Mouse (Mus musculus): Measurements from ENCODE around the gene Gm49711. TPM values are rescaled to one million over a fixed set of nuclear protein-coding genes. Genes with fewer than 3 reads are reported as not detected.

Gene Gm49711
- polyA plus RNA-seq, 1 experiment from 2014 or later = 0.25 TPM

- no peaks in the 10 kb centered on the region for H3K27me3 ChIP-seq (replicated peaks; ENCODE audit: control insufficient read depth, insufficient read depth, low read length)
- no peak overlapping the region for H3K9ac ChIP-seq (replicated peaks; ENCODE audit: low read depth, low read length)
- H3K27ac ChIP-seq (ENCODE audit: low read length) = no peak overlapping the region
- WGBS = 73% methylated on average over 8 of the region's 8 CpGs
- H3K4me3 ChIP-seq (replicated peaks; ENCODE audit: low read length) = no peak overlapping the region
- no peak for ATAC-seq
- no peaks in the 10 kb centered on the region for H3K4me1 ChIP-seq (replicated peaks; ENCODE audit: control insufficient read depth, insufficient read depth, low read length)
- H3K4me2 ChIP-seq (ENCODE audit: low read length) = no peak overlapping the region
- H3K9me3 ChIP-seq (ENCODE audit: control insufficient read depth, low read length) = no peaks in the 10 kb centered on the region
- no peaks in the 10 kb centered on the region for H3K36me3 ChIP-seq (ENCODE audit: control insufficient read depth, insufficient read depth)
Measured at GRCm38 (mm10) chr16:92215599-92216390, 157.7 kb downstream of the Gm49711 start.

- Histone ChIP-seq H3K27ac (ENCODE audit: low read length) (no peak overlapping the region), H3K27me3 (replicated peaks; ENCODE audit: control insufficient read depth, insufficient read depth, low read length) (no peaks in the 10 kb centered on the region), H3K4me2 (ENCODE audit: low read length) (no peak overlapping the region), H3K9ac (replicated peaks; ENCODE audit: low read depth, low read length) (no peak overlapping the region), H3K4me3 (replicated peaks; ENCODE audit: low read length) (no peak overlapping the region), H3K9me3 (ENCODE audit: control insufficient read depth, low read length) (no peaks in the 10 kb centered on the region), H3K36me3 (ENCODE audit: control insufficient read depth, insufficient read depth) (no peaks in the 10 kb centered on the region), H3K4me1 (replicated peaks; ENCODE audit: control insufficient read depth, insufficient read depth, low read length) (no peaks in the 10 kb centered on the region)
- WGBS = 87% methylated on average over 11 of the region's 11 CpGs
- ATAC-seq = no peak
Measured at GRCm38 (mm10) chr16:92220754-92221153, 162.6 kb downstream of the Gm49711 start.

- no peaks in the 10 kb centered on the region for H3K9me3 ChIP-seq (ENCODE audit: control insufficient read depth, low read length)
- WGBS = 85% methylated on average over 7 of the region's 7 CpGs
- no peak overlapping the region for H3K4me2 ChIP-seq (ENCODE audit: low read length)
- H3K27ac ChIP-seq (ENCODE audit: low read length) = no peak overlapping the region
- no peak overlapping the region for H3K4me3 ChIP-seq (replicated peaks; ENCODE audit: low read length)
- H3K4me1 ChIP-seq (replicated peaks; ENCODE audit: control insufficient read depth, insufficient read depth, low read length) = no peaks in the 10 kb centered on the region; the same call in 1 of the 2 replicates
- no peak for ATAC-seq
- H3K27me3 ChIP-seq (replicated peaks; ENCODE audit: control insufficient read depth, insufficient read depth, low read length) = no peaks in the 10 kb centered on the region
- H3K9ac ChIP-seq (replicated peaks; ENCODE audit: low read depth, low read length) = no peak overlapping the region
- H3K36me3 ChIP-seq (ENCODE audit: control insufficient read depth, insufficient read depth) = no peaks in the 10 kb centered on the region
Measured at GRCm38 (mm10) chr16:92228332-92228919, 170.3 kb downstream of the Gm49711 start.

- H3K4me1 ChIP-seq (replicated peaks; ENCODE audit: control insufficient read depth, insufficient read depth, low read length) = no peaks in the 10 kb centered on the region; the same call in 1 of the 2 replicates
Measured at GRCm38 (mm10) chr16:92230476-92230931, 172.4 kb downstream of the Gm49711 start.

GRCm38 (mm10) chr16:92234530-92234929 is 176.4 kb downstream of the Gm49711 start:
- Histone ChIP-seq H3K9ac (replicated peaks; ENCODE audit: low read depth, low read length) (no peak overlapping the region), H3K9me3 (ENCODE audit: control insufficient read depth, low read length) (no peaks in the 10 kb centered on the region), H3K4me3 (replicated peaks; ENCODE audit: low read length) (no peak overlapping the region), H3K36me3 (ENCODE audit: control insufficient read depth, insufficient read depth) (no peaks in the 10 kb centered on the region), H3K4me1 (replicated peaks; ENCODE audit: control insufficient read depth, insufficient read depth, low read length) (no peaks in the 10 kb centered on the region; the same call in 1 of the 2 replicates), H3K27ac (ENCODE audit: low read length) (no peak overlapping the region), H3K4me2 (ENCODE audit: low read length) (no peak overlapping the region), H3K27me3 (replicated peaks; ENCODE audit: control insufficient read depth, insufficient read depth, low read length) (no peaks in the 10 kb centered on the region)
- ATAC-seq = no peak
- WGBS = 49% methylated on average over 5 of the region's 5 CpGs

More at GRCm38 (mm10) chr16:92230476-92230931, 172.4 kb downstream of the Gm49711 start:
- no peak overlapping the region for H3K4me3 ChIP-seq (replicated peaks; ENCODE audit: low read length)
- no peak for ATAC-seq
- no peaks in the 10 kb centered on the region for H3K9me3 ChIP-seq (ENCODE audit: control insufficient read depth, low read length)
- no peak overlapping the region for H3K4me2 ChIP-seq (ENCODE audit: low read length)
- no peaks in the 10 kb centered on the region for H3K27me3 ChIP-seq (replicated peaks; ENCODE audit: control insufficient read depth, insufficient read depth, low read length)
- H3K36me3 ChIP-seq (ENCODE audit: control insufficient read depth, insufficient read depth) = no peaks in the 10 kb centered on the region
- no peak overlapping the region for H3K9ac ChIP-seq (replicated peaks; ENCODE audit: low read depth, low read length)
- H3K27ac ChIP-seq (ENCODE audit: low read length) = no peak overlapping the region
- WGBS = 72% methylated on average over 6 of the region's 6 CpGs

GRCm38 (mm10) chr16:92235222-92235621 is 177.1 kb downstream of the Gm49711 start:
- no peak for ATAC-seq

More at GRCm38 (mm10) chr16:92235222-92235621, 177.1 kb downstream of the Gm49711 start:
- Histone ChIP-seq H3K4me3 (replicated peaks; ENCODE audit: low read length) (no peak overlapping the region), H3K36me3 (ENCODE audit: control insufficient read depth, insufficient read depth) (no peaks in the 10 kb centered on the region), H3K4me1 (replicated peaks; ENCODE audit: control insufficient read depth, insufficient read depth, low read length) (no peaks in the 10 kb centered on the region; the same call in 1 of the 2 replicates), H3K9ac (replicated peaks; ENCODE audit: low read depth, low read length) (no peak overlapping the region), H3K27ac (ENCODE audit: low read length) (no peak overlapping the region), H3K27me3 (replicated peaks; ENCODE audit: control insufficient read depth, insufficient read depth, low read length) (no peaks in the 10 kb centered on the region), H3K4me2 (ENCODE audit: low read length) (no peak overlapping the region), H3K9me3 (ENCODE audit: control insufficient read depth, low read length) (no peaks in the 10 kb centered on the region)
- 78% methylated on average over 9 of the region's 9 CpGs for WGBS

Other genes starting within 250 kb of the Gm49711 start
- gene Mrps6, start within 50 bp of the Gm49711 start, polyA plus RNA-seq (2015; fragmentation: Nextera tagmentation; extraction: Ambion mirVana) = 144 and 148 TPM in 2 replicates
- gene Slc5a3, start within 50 bp of the Gm49711 start, polyA plus RNA-seq (2015; fragmentation: Nextera tagmentation; extraction: Ambion mirVana) = 13.8 and 15.0 TPM in 2 replicates
- gene Kcne2, start 234.1 kb downstream of the Gm49711 start, polyA plus RNA-seq (2015; fragmentation: Nextera tagmentation; extraction: Ambion mirVana) = 9.1 and 12.3 TPM in 2 replicates
- gene Smim11, start 243.0 kb downstream of the Gm49711 start, polyA plus RNA-seq (2015; fragmentation: Nextera tagmentation; extraction: Ambion mirVana) = 83.0 and 89.0 TPM in 2 replicates

Measured in forebrain, embryonic 16.5 days (tissue).